ENCODE assay signal across 24 mouse cellular contexts in the genomic region with DNA sequence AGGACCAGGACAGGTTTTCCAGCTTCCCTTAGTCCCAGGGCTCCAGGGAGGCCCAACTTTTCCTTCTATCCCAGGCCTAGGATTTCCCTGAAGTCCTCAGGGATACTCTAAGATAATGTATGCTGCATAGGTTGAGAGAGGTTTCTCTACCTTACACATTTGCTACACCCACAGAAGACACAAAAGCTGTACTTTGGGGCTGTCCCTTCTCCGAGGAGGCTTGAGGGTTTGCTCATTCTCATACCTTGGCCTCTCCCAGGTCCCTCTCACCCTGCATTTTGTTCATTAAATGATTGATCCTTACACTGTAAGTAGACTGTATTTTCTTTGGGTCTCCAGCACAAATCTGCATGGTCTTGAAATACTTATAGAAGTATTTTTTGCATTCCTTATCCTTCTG. TPM values are rescaled to one million over a fixed set of nuclear protein-coding genes. Genes with fewer than 3 reads are reported as not detected.
A peak's percentile ranks its signal among the peaks of the same experiment; 100 is the strongest.
DNase-seq lines count a peak whose midpoint lies in the region; ATAC-seq lines count a peak whose summit lies in the region.
"Had no signal": no experiment of that assay in that cellular context is flagged by ENCODE, and none has a peak within 500 bp of the region (broad histone marks: within the 10 kb centered on the region; RNA-seq: fewer than 3 reads in every experiment).

No protein-coding gene starts in this region.

- ATAC-seq in CD4-positive, CD25-positive, alpha-beta regulatory T cell, adult 4 months: peak; percentile 82
- ATAC-seq: forebrain, embryonic 15.5 days; intestine, embryonic 16.5 days had no signal

- DNase-seq in CD4-positive helper T cell, adult 2 months (ENCODE audit: low read depth, low spot score): peak; percentile 22
- peak; percentile 65 for DNase-seq in induced T-regulatory cell, adult 2 months (ENCODE audit: low read depth)
- no peak for DNase-seq in embryo, embryonic 11 days
- DNase-seq in spleen, adult 18-20 months: no peak
- no peak for DNase-seq in c-Kit-positive CD71-positive TER-119-positive erythroid progenitor cells, embryonic 14.5 days (ENCODE audit: low spot score)
- DNase-seq: adrenal gland, adult 8-10 months; cerebellum, adult 18-20 months; cerebellum, adult 9-10 months; gastrocnemius, postnatal 25 days; heart, adult 2 months had no signal

RNA-seq across cellular contexts. Expression of a gene that starts 5.6 kb away (rescaled TPM):
- polyA plus RNA-seq in CD4-positive, CD25-positive, alpha-beta regulatory T cell, adult 4 months (2017; shearing (Covaris generic)): under 1 TPM in 1 of 2 experiments, not detected in 1; 0.35 TPM
- polyA plus RNA-seq: brain, embryonic 14.5 days; embryonic facial prominence, embryonic 10.5 days; embryonic facial prominence, embryonic 13.5 days; erythroblast, embryonic 14.5 days; forebrain, embryonic 12.5 days; forebrain, embryonic 15.5 days; gonadal fat pad, adult 2 months; heart, adult 2 months; heart, embryonic 11.5 days; heart, embryonic 14.5 days; heart, postnatal 0 days; hindbrain, embryonic 12.5 days; hindbrain, embryonic 15.5 days; intestine, embryonic 16.5 days had no signal

RNA-seq across cellular contexts. Expression of a gene that starts 28.8 kb away (rescaled TPM):
- 1 to 10 TPM; 6.5 to 9.5 TPM for polyA plus RNA-seq in CD4-positive, CD25-positive, alpha-beta regulatory T cell, adult 4 months (2017; shearing (Covaris generic))
- polyA plus RNA-seq: brain, embryonic 14.5 days; erythroblast, embryonic 14.5 days; forebrain, embryonic 12.5 days; forebrain, embryonic 15.5 days; gonadal fat pad, adult 2 months; heart, adult 2 months; heart, embryonic 11.5 days; heart, embryonic 14.5 days; heart, postnatal 0 days; hindbrain, embryonic 12.5 days; hindbrain, embryonic 15.5 days; intestine, embryonic 16.5 days had no signal

RNA-seq across cellular contexts. Expression of a gene that starts 31.2 kb away (rescaled TPM):
- polyA plus RNA-seq in CD4-positive, CD25-positive, alpha-beta regulatory T cell, adult 4 months (2017; shearing (Covaris generic)): not detected
- polyA plus RNA-seq: brain, embryonic 14.5 days; embryonic facial prominence, embryonic 10.5 days; embryonic facial prominence, embryonic 13.5 days; erythroblast, embryonic 14.5 days; forebrain, embryonic 12.5 days; forebrain, embryonic 15.5 days; gonadal fat pad, adult 2 months; heart, adult 2 months; heart, embryonic 11.5 days; heart, embryonic 14.5 days; heart, postnatal 0 days; hindbrain, embryonic 12.5 days; hindbrain, embryonic 15.5 days; intestine, embryonic 16.5 days had no signal

RNA-seq across cellular contexts. Expression of a gene that starts 46.2 kb away (rescaled TPM):
- polyA plus RNA-seq in CD4-positive, CD25-positive, alpha-beta regulatory T cell, adult 4 months (2017; shearing (Covaris generic)): not detected
- polyA plus RNA-seq: brain, embryonic 14.5 days; embryonic facial prominence, embryonic 10.5 days; embryonic facial prominence, embryonic 13.5 days; erythroblast, embryonic 14.5 days; forebrain, embryonic 12.5 days; forebrain, embryonic 15.5 days; gonadal fat pad, adult 2 months; heart, adult 2 months; heart, embryonic 11.5 days; heart, embryonic 14.5 days; heart, postnatal 0 days; hindbrain, embryonic 12.5 days; hindbrain, embryonic 15.5 days; intestine, embryonic 16.5 days had no signal

RNA-seq across cellular contexts. Expression of a gene that starts 56.4 kb away (rescaled TPM):
- polyA plus RNA-seq in CD4-positive, CD25-positive, alpha-beta regulatory T cell, adult 4 months (2017; shearing (Covaris generic)): 10 to 100 TPM; 32.6 to 34.9 TPM
- polyA plus RNA-seq: brain, embryonic 14.5 days; embryonic facial prominence, embryonic 10.5 days; erythroblast, embryonic 14.5 days; forebrain, embryonic 12.5 days; forebrain, embryonic 15.5 days; heart, embryonic 11.5 days; heart, embryonic 14.5 days; heart, postnatal 0 days; hindbrain, embryonic 15.5 days had no signal

Comparison
In these comparisons a context has a peak if more than half of its experiments do, and no peak if none do; other contexts are left out.
1. DNase-seq: peak in CD4-positive helper T cell, adult 2 months (single experiment) and induced T-regulatory cell, adult 2 months (single experiment); none in embryo, embryonic 11 days (single experiment), spleen, adult 18-20 months (0 of 2) and c-Kit-positive CD71-positive TER-119-positive erythroid progenitor cells, embryonic 14.5 days (single experiment).